Mouse (Mus musculus) liver, adult 2 months (tissue): Measurements from ENCODE around the gene Fbxo4.

Experiments used
- CTCF ChIP-seq: fragments of 200-500 bp; IDR thresholded peaks from 2 replicates; pipeline ENCODE4 v1.5.1; 2011; ENCODE audit warnings: low read depth, low read length, control low read depth
- POLR2A ChIP-seq: fragments of 200-500 bp; IDR thresholded peaks from 2 replicates; pipeline ENCODE4 v1.6.1; 2011; ENCODE audit warnings: low read length, control low read depth; ENCODE audit not compliant: insufficient read depth; ENCODE audit errors: extremely low read depth

- TF ChIP-seq POLR2A, result no peak
- TF ChIP-seq CTCF, result no peak
These were observed 45.5 kb upstream of the Fbxo4 start for GRCm38 (mm10) chr15:4024726-4025507.
